Mouse (Mus musculus): ENCODE data around the gene Lix1l. TPM values are rescaled to one million over a fixed set of nuclear protein-coding genes. Genes with fewer than 3 reads are reported as not detected.

Lix1l gene
- polyA plus RNA-seq, 1 experiment: 8.2 TPM

DNA sequence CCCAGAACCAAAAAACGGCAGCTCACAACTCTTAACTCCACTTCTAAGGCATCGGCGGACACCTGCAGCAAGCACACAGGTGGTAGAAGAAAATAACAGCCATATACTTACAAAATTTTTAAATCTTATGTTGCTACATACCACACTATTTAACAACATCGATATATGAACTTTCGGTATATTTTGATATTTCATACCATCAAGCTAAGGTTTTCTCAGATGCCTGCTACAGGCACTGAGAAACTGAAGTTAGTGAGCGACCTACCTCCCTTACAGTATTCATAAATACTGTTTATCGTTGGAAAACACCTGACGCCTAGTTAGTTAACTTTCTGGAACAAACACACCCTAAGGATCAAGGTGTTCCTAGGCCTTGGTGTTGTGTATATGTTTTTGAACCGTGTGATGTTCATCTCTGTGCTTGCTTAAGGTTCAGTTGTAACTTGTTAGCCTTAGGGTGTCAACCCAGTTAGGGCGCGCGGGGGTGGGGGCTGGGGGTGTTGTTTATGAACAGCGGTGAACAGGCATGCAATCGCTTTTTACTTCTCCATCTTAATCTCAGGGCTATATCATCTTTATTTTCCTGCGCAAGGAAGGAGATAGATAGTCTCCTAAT, 44.8 kb upstream of the Lix1l start:
- H3K27me3 ChIP-seq (ENCODE audit: control insufficient read depth, insufficient read depth, low read length): no peaks in the 10 kb centered on the region
- no peak overlapping the region for H3K4me3 ChIP-seq (ENCODE audit: control insufficient read depth, insufficient read depth, low read length)
- H3K36me3 ChIP-seq (ENCODE audit: control insufficient read depth, insufficient read depth, low read length): peaks cover 22% of the 10 kb centered on the region
- peak overlapping the region; percentile 98 for H3K27ac ChIP-seq (ENCODE audit: control insufficient read depth, insufficient read depth, low read length)
- TF ChIP-seq CTCF (IDR thresholded peaks at IDR 0.05; ENCODE audit: borderline replicate concordance, control insufficient read depth, extremely low read depth, insufficient read depth, low read length, poor library complexity) (no peak), POLR2A (IDR thresholded peaks at IDR 0.05; ENCODE audit: control insufficient read depth, extremely low read depth, insufficient read depth, low read length, poor library complexity) (no peak)
- H3K4me1 ChIP-seq (replicated peaks; ENCODE audit: control insufficient read depth, insufficient read depth, low read length): peaks cover 36% of the 10 kb centered on the region
- no peak for DNase-seq
- 41% methylated on average over 15 of the region's 15 CpGs for WGBS

DNA sequence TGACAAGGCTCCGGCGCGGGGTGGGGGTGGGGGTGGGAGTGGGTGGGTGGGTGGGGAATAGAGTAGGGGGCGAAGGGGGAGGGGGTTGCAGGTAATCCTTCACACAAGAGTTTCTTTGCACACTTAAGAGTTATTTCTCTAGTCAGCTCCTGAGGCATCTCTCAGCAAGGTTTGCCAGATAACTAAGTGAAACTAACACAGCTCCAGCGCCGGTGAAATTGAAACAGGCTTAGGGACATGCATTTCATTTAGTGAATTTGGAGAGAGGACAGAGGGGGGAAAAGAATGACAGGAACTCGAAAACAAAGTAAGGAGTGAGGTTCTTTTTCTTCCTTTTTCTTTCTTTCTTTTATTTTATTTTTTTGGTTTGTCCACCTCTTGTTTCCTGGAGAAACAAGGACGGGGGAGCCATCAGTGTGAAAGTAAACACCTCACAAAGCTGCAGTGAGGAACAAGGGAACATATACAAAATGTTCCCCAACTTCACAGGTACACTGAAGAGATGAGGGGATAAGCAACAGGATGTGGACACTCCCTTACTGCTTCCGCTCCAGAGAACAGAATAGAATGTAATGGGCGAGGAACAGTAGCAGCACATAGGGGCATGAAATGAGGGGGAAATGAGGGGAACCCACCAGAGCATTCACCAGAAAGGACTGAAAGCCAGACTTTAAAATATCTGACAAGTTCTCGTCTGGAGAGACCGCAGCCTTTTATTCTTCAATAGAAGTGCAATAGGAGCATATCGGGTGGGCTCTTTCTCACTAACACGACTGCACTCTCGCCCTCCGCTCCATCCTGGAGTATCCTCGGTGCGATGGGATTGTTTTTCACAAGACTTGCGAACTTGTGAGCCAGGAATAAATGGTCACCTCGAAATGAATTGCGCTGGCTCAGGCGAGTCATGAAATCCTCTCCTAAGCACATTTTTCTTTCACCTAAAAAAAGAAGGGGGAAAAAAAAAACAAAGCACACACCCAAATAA, 44.0 kb upstream of the Lix1l start:
- Histone ChIP-seq H3K27ac (ENCODE audit: control insufficient read depth, insufficient read depth, low read length) (peak overlapping the region; percentile 98), H3K4me3 (ENCODE audit: control insufficient read depth, insufficient read depth, low read length) (peak overlapping the region; percentile 58), H3K27me3 (ENCODE audit: control insufficient read depth, insufficient read depth, low read length) (no peaks in the 10 kb centered on the region), H3K36me3 (ENCODE audit: control insufficient read depth, insufficient read depth, low read length) (peaks cover 26% of the 10 kb centered on the region), H3K4me1 (replicated peaks; ENCODE audit: control insufficient read depth, insufficient read depth, low read length) (peaks cover 40% of the 10 kb centered on the region)
- TF ChIP-seq CTCF (IDR thresholded peaks at IDR 0.05; ENCODE audit: borderline replicate concordance, control insufficient read depth, extremely low read depth, insufficient read depth, low read length, poor library complexity) (no peak), POLR2A (IDR thresholded peaks at IDR 0.05; ENCODE audit: control insufficient read depth, extremely low read depth, insufficient read depth, low read length, poor library complexity) (no peak)
- WGBS: under 1% methylated on average over 22 of the region's 22 CpGs
- peak; percentile 58 for DNase-seq

GRCm38 (mm10) chr3:96557694-96558093, 43.3 kb upstream of the Lix1l start, which contains the start of gene Txnip:
Gene Txnip (plus strand): TSS chr3:96557957.
- Histone ChIP-seq H3K4me1 (replicated peaks; ENCODE audit: control insufficient read depth, insufficient read depth, low read length) (peaks cover 45% of the 10 kb centered on the region), H3K27me3 (ENCODE audit: control insufficient read depth, insufficient read depth, low read length) (no peaks in the 10 kb centered on the region), H3K27ac (ENCODE audit: control insufficient read depth, insufficient read depth, low read length) (peak within 1 kb of the TSS; percentile 98), H3K36me3 (ENCODE audit: control insufficient read depth, insufficient read depth, low read length) (peaks cover 26% of the 10 kb centered on the region), H3K4me3 (ENCODE audit: control insufficient read depth, insufficient read depth, low read length) (peak within 1 kb of the TSS; percentile 94)
- WGBS: under 1% methylated on average over 26 of the region's 26 CpGs
- peak; percentile 100 for DNase-seq
- TF ChIP-seq CTCF (IDR thresholded peaks at IDR 0.05; ENCODE audit: borderline replicate concordance, control insufficient read depth, extremely low read depth, insufficient read depth, low read length, poor library complexity) (peak; percentile 52; the same call in 1 of the 2 replicates), POLR2A (IDR thresholded peaks at IDR 0.05; ENCODE audit: control insufficient read depth, extremely low read depth, insufficient read depth, low read length, poor library complexity) (peak; percentile 99)

DNA sequence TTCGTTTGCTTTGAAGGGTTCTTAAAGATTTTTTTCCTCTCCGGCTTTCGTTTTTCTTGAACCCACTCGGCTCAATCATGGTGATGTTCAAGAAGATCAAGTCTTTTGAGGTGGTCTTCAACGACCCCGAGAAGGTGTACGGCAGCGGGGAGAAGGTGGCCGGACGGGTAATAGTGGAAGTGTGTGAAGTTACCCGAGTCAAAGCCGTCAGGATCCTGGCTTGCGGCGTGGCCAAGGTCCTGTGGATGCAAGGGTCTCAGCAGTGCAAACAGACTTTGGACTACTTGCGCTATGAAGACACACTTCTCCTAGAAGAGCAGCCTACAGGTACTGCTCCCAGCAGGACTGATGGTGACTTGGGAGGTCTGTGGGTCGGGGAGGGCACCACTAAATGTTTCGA, 42.8 kb upstream of the Lix1l start:
- 0% methylated on average over 17 of the region's 17 CpGs for WGBS
- peak; percentile 47 for DNase-seq
- H3K4me1 ChIP-seq (replicated peaks; ENCODE audit: control insufficient read depth, insufficient read depth, low read length): peaks cover 46% of the 10 kb centered on the region

GRCm38 (mm10) chr3:96558668-96559196, 42.2 kb upstream of the Lix1l start:
- TF ChIP-seq CTCF (IDR thresholded peaks at IDR 0.05; ENCODE audit: borderline replicate concordance, control insufficient read depth, extremely low read depth, insufficient read depth, low read length, poor library complexity): no peak
- TF ChIP-seq POLR2A (IDR thresholded peaks at IDR 0.05; ENCODE audit: control insufficient read depth, extremely low read depth, insufficient read depth, low read length, poor library complexity): no peak
- peaks cover 26% of the 10 kb centered on the region for H3K36me3 ChIP-seq (ENCODE audit: control insufficient read depth, insufficient read depth, low read length)
- H3K27me3 ChIP-seq (ENCODE audit: control insufficient read depth, insufficient read depth, low read length): no peaks in the 10 kb centered on the region
- 4% methylated on average over 10 of the region's 10 CpGs for WGBS
- peak overlapping the region; percentile 94 for H3K4me3 ChIP-seq (ENCODE audit: control insufficient read depth, insufficient read depth, low read length)
- H3K27ac ChIP-seq (ENCODE audit: control insufficient read depth, insufficient read depth, low read length): peak overlapping the region; percentile 0; the same call in 1 of the 2 replicates
- no peak for DNase-seq
- H3K4me1 ChIP-seq (replicated peaks; ENCODE audit: control insufficient read depth, insufficient read depth, low read length): peaks cover 47% of the 10 kb centered on the region

More for the DNA sequence above, 42.8 kb upstream of the Lix1l start:
- Histone ChIP-seq H3K4me3 (ENCODE audit: control insufficient read depth, insufficient read depth, low read length) (peak overlapping the region; percentile 94), H3K27ac (ENCODE audit: control insufficient read depth, insufficient read depth, low read length) (peak overlapping the region; percentile 92), H3K36me3 (ENCODE audit: control insufficient read depth, insufficient read depth, low read length) (peaks cover 26% of the 10 kb centered on the region), H3K27me3 (ENCODE audit: control insufficient read depth, insufficient read depth, low read length) (no peaks in the 10 kb centered on the region)
- no peak for TF ChIP-seq POLR2A (IDR thresholded peaks at IDR 0.05; ENCODE audit: control insufficient read depth, extremely low read depth, insufficient read depth, low read length, poor library complexity)
- TF ChIP-seq CTCF (IDR thresholded peaks at IDR 0.05; ENCODE audit: borderline replicate concordance, control insufficient read depth, extremely low read depth, insufficient read depth, low read length, poor library complexity): no peak

- 6% methylated on average over 12 of the region's 12 CpGs for WGBS
- TF ChIP-seq CTCF (IDR thresholded peaks at IDR 0.05; ENCODE audit: borderline replicate concordance, control insufficient read depth, extremely low read depth, insufficient read depth, low read length, poor library complexity) (no peak), POLR2A (IDR thresholded peaks at IDR 0.05; ENCODE audit: control insufficient read depth, extremely low read depth, insufficient read depth, low read length, poor library complexity) (no peak)
- Histone ChIP-seq H3K27me3 (ENCODE audit: control insufficient read depth, insufficient read depth, low read length) (no peaks in the 10 kb centered on the region), H3K36me3 (ENCODE audit: control insufficient read depth, insufficient read depth, low read length) (peaks cover 26% of the 10 kb centered on the region), H3K4me3 (ENCODE audit: control insufficient read depth, insufficient read depth, low read length) (peak overlapping the region; percentile 88), H3K4me1 (replicated peaks; ENCODE audit: control insufficient read depth, insufficient read depth, low read length) (peaks cover 50% of the 10 kb centered on the region), H3K27ac (ENCODE audit: control insufficient read depth, insufficient read depth, low read length) (peak overlapping the region; percentile 6; the same call in 1 of the 2 replicates)
- no peak for DNase-seq
Observed at GRCm38 (mm10) chr3:96559398-96559910, 41.5 kb upstream of the Lix1l start.
